Mouse (Mus musculus): ENCODE data around the gene Tanc2.

- TF ChIP-seq EP300 (IDR thresholded peaks at IDR 0.05; ENCODE audit: insufficient read depth, low read depth, low read length) (no peak), POLR2A (IDR thresholded peaks at IDR 0.05; ENCODE audit: insufficient read depth, low read length) (no peak)
These were observed 379.2 kb downstream of the Tanc2 start for GRCm38 (mm10) chr11:105968948-105969347.

All from ES-Bruce4 (cell line).